Mouse (Mus musculus) small intestine, adult 2 months (tissue): ENCODE results near the gene Ppil2. TPM values are rescaled to one million over a fixed set of nuclear protein-coding genes. Genes with fewer than 3 reads are reported as not detected.

ENCODE experiments used
- H3K27ac ChIP-seq: fragments of 200-500 bp; 2 replicates; pipeline ENCODE4 v1.5.1; 2012; ENCODE audit warnings: low read depth, low read length, control low read depth, inconsistent platforms; ENCODE audit not compliant: insufficient read depth
- H3K27me3 ChIP-seq: fragments of 200-500 bp; 2 replicates; pipeline ENCODE4 v1.6.1; 2012; ENCODE audit warnings: mild to moderate bottlenecking, moderate library complexity, low read length, inconsistent platforms; ENCODE audit not compliant: control insufficient read depth, insufficient read depth
- H3K36me3 ChIP-seq: fragments of 200-500 bp; 2 replicates; pipeline ENCODE4 v1.6.1; 2012; ENCODE audit warnings: mild to moderate bottlenecking, low read length, control low read depth, inconsistent platforms; ENCODE audit not compliant: control insufficient read depth, insufficient read depth
- H3K4me1 ChIP-seq: fragments of 200-500 bp; 2 replicates; pipeline ENCODE4 v1.6.1; 2012; ENCODE audit warnings: low read length, inconsistent platforms, mixed read lengths; ENCODE audit not compliant: control insufficient read depth, insufficient read depth, insufficient read length
- H3K4me3 ChIP-seq: fragments of 200-500 bp; 2 replicates; pipeline ENCODE4 v1.5.1; 2012; ENCODE audit warnings: low read depth, mild to moderate bottlenecking, control low read depth, inconsistent platforms, low read length, moderate library complexity
- CTCF ChIP-seq: fragments of 200-500 bp; IDR thresholded peaks from 2 replicates; pipeline ENCODE4 v1.5.1; 2012; ENCODE audit warnings: low read depth, mild to moderate bottlenecking, control low read depth, inconsistent platforms, low read length, moderate library complexity, mixed read lengths; ENCODE audit not compliant: insufficient replicate concordance, insufficient read length; ENCODE audit errors: extremely low read depth
- POLR2A ChIP-seq: fragments of 200-500 bp; IDR thresholded peaks from 2 replicates; pipeline ENCODE4 v1.6.1; 2012; ENCODE audit warnings: low read depth, mild to moderate bottlenecking, control low read depth, inconsistent platforms, low read length, moderate library complexity
- WGBS: fragments of 180-500 bp; shearing (Covaris S2); methylation state at CpG from one replicate; pipeline ENCODE4 v1.1.7; 2018; 5-methylcytosine and 5-hydroxymethylcytosine counted together
- polyA plus RNA-seq: library from polyadenylated mRNA; depleted of rRNA; stranded (reverse); fragments of >200 nt; gene quantifications from 2 replicates; pipeline ENCODE4 v1.2.3, GENCODE M21; 2012; rRNA removed

Ppil2 gene
- polyA plus RNA-seq, 1 experiment = 69.4 TPM

DNA sequence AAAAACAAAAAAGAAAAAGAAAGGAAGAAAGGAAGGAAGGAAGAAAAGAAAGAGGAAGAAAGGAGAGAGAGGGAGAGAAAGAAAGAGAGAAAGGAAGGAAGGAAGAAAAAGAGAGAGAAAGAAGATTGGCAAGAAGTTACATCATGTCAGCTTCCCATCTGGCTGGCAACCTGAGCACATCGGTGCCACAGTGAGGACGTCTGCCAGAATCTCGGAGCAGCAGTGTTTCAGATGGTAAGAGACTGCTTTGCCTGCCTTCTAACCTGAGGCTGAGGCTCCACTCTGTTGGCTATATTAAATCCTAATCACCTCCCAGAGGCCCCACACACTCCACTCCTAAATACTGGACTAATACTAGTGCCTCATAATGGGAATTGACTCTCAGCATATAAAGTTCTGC, 57.2 kb downstream of the Ppil2 start:
- peaks cover 2% of the 10 kb centered on the region; the same call in 1 of the 2 replicates for H3K36me3 ChIP-seq
- TF ChIP-seq POLR2A = no peak
- TF ChIP-seq CTCF = no peak
- H3K4me3 ChIP-seq = no peak overlapping the region
- WGBS = 66% methylated on average over 3 of the region's 3 CpGs
- H3K4me1 ChIP-seq = no peaks in the 10 kb centered on the region
- no peaks in the 10 kb centered on the region for H3K27me3 ChIP-seq
- no peak overlapping the region for H3K27ac ChIP-seq

DNA sequence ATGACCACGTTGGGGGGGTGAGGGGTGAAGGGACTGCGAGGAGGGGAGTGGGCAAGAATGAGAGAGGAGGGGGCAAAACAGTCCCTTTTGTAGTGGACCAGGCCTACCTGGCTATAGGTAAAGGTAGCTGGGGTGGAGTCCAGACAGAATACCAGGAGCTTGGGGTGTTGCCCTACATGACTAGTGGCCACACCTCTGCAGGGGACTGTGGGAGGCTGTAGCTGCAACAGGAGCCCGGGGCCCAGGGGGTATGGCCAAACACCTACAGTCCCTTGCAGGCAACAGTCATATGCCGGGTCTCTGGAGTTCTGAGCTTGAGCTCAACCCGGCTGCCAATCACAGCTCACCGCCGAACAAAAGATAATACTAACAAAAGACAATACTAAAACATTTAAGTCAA, 59.0 kb downstream of the Ppil2 start:
- WGBS = 70% methylated on average over 7 of the region's 7 CpGs
- TF ChIP-seq POLR2A = no peak
- no peak for TF ChIP-seq CTCF

DNA sequence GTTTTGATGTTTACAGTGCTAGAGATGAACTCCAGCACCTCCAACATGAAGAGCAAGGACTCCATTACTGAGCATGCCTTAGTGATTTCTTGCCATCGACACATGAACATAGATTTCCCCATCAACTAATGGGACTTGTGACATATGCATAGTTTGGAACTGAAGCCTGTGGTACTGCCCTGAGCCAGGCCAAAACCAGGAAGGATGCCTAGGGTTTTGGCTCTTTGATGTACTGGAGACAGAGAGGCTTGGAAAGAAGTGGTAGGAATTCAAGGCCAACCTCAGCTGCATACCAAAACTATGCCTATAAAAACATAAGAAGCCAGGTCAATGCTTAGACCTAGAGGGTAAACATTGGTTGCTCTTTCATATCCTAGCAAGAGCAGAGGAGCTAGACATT, 61.2 kb downstream of the Ppil2 start:
- WGBS = 92% methylated on average over 1 of the region's 1 CpGs
- Histone ChIP-seq H3K4me1 (no peaks in the 10 kb centered on the region), H3K27ac (no peak overlapping the region), H3K4me3 (no peak overlapping the region), H3K36me3 (peaks cover 27% of the 10 kb centered on the region), H3K27me3 (no peaks in the 10 kb centered on the region)
- TF ChIP-seq CTCF (no peak), POLR2A (no peak)

More for the DNA sequence above, 59.0 kb downstream of the Ppil2 start:
- no peak overlapping the region for H3K27ac ChIP-seq
- no peaks in the 10 kb centered on the region for H3K4me1 ChIP-seq
- H3K27me3 ChIP-seq = no peaks in the 10 kb centered on the region
- peaks cover 14% of the 10 kb centered on the region for H3K36me3 ChIP-seq
- H3K4me3 ChIP-seq = no peak overlapping the region

- Histone ChIP-seq H3K36me3 (peaks cover 53% of the 10 kb centered on the region), H3K4me1 (no peaks in the 10 kb centered on the region), H3K27ac (no peak overlapping the region), H3K4me3 (no peak overlapping the region), H3K27me3 (no peaks in the 10 kb centered on the region)
- TF ChIP-seq POLR2A = no peak
- TF ChIP-seq CTCF = no peak
- WGBS = 84% methylated on average over 3 of the region's 3 CpGs
These were observed 65.8 kb downstream of the Ppil2 start for GRCm38 (mm10) chr16:17045287-17045686.

DNA sequence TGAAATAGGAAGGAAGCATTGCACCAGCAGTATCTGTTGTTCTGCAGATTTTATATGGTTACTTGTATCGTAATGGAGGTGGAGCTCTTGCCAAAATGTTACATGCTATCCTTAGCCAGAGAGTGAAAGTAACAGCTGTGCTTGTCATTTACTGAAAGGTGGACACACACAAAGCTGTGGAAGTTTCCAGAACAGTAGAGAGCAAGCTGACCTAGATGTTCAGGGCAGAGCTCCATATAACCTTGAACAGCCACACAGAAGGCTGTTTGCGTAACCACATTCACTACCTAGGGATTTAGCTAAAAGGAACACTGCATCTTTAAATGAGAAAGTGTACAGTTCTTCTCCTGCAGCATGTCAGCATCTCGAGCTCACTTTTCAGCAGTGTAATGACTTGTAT, 66.7 kb downstream of the Ppil2 start:
- Histone ChIP-seq H3K4me3 (no peak overlapping the region), H3K27me3 (no peaks in the 10 kb centered on the region), H3K36me3 (peaks cover 60% of the 10 kb centered on the region), H3K27ac (no peak overlapping the region), H3K4me1 (no peaks in the 10 kb centered on the region)
- no peak for TF ChIP-seq CTCF
- WGBS = 74% methylated on average over 3 of the region's 3 CpGs

GRCm38 (mm10) chr16:17041417-17041816, 69.6 kb downstream of the Ppil2 start:
- TF ChIP-seq CTCF (no peak), POLR2A (no peak)
- 95% methylated on average over 1 of the region's 1 CpGs for WGBS
- no peak overlapping the region for H3K4me3 ChIP-seq
- no peaks in the 10 kb centered on the region for H3K4me1 ChIP-seq
- no peak overlapping the region for H3K27ac ChIP-seq
- H3K36me3 ChIP-seq = peaks cover 55% of the 10 kb centered on the region
- H3K27me3 ChIP-seq = no peaks in the 10 kb centered on the region

DNA sequence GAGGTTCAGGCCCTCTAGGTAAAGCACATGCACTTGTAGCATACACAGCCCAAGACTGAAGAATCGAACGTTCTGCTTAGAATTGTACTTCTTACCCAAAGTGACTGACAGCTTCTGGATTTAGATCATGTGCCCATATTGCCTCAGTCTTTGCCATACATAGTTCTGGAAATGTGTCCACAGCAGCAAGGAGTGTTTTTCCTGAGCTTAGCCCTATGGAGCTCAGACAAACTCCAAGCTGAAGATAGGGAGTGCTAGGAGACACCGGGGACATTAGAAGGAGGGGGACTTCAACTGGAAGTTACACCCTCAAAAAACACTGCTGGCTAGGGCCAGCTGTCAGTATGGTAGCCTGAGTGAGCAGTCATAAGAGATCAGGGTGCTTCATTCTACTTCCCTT, 70.3 kb downstream of the Ppil2 start:
- 91% methylated on average over 3 of the region's 3 CpGs for WGBS
- TF ChIP-seq CTCF (no peak), POLR2A (no peak)
- Histone ChIP-seq H3K4me3 (no peak overlapping the region), H3K4me1 (no peaks in the 10 kb centered on the region), H3K27ac (no peak overlapping the region), H3K27me3 (no peaks in the 10 kb centered on the region), H3K36me3 (peaks cover 56% of the 10 kb centered on the region)

Other genes with a start within 250 kb of the Ppil2 start
- gene Igll1, start 247.3 kb downstream of the Ppil2 start, polyA plus RNA-seq = not detected in 2 replicates
- gene Top3b, start 240.5 kb downstream of the Ppil2 start, polyA plus RNA-seq = 23.3 and 42.9 TPM in 2 replicates
- gene Vpreb1, start 240.4 kb downstream of the Ppil2 start, polyA plus RNA-seq = 3.3 and 4.5 TPM in 2 replicates
- 2.0 and 2.3 TPM in 2 replicates for gene Ppm1f, start 214.8 kb downstream of the Ppil2 start, polyA plus RNA-seq
- gene Mapk1, start 127.9 kb downstream of the Ppil2 start, polyA plus RNA-seq = 17.2 and 53.8 TPM in 2 replicates
- 0.37 and 0.60 TPM in 2 replicates for gene Ypel1, start 41.6 kb downstream of the Ppil2 start, polyA plus RNA-seq
- 3.4 and 9.1 TPM in 2 replicates for gene 2610318N02Rik, start 13.9 kb upstream of the Ppil2 start, polyA plus RNA-seq
- gene Sdf2l1, start 21.1 kb upstream of the Ppil2 start, polyA plus RNA-seq = 109 and 121 TPM in 2 replicates
- gene Ydjc, start 33.4 kb upstream of the Ppil2 start, polyA plus RNA-seq = 44.4 and 69.7 TPM in 2 replicates
- gene Ccdc116, start 36.0 kb upstream of the Ppil2 start, polyA plus RNA-seq = 7.1 and 17.2 TPM in 2 replicates
- gene Ube2l3, start 91.4 kb upstream of the Ppil2 start, polyA plus RNA-seq = 24.3 and 62.7 TPM in 2 replicates
- gene Rimbp3, start 97.3 kb upstream of the Ppil2 start, polyA plus RNA-seq = 0.04 and 0.15 TPM in 2 replicates
- gene Hic2, start 122.3 kb upstream of the Ppil2 start, polyA plus RNA-seq = 1.7 and 1.8 TPM in 2 replicates
- gene Tmem191c, start 164.8 kb upstream of the Ppil2 start, polyA plus RNA-seq = 9.3 and 10.6 TPM in 2 replicates
- gene Serpind1, start 220.1 kb upstream of the Ppil2 start, polyA plus RNA-seq = 0.13 TPM in 1 of 2 replicates, not detected in the other